Mouse (Mus musculus) testis, adult 10 weeks (tissue): Measurements from ENCODE around the gene Tomm7. TPM values are rescaled to one million over a fixed set of nuclear protein-coding genes. Genes with fewer than 3 reads are reported as not detected.

Experiments
- polyA plus RNA-seq: library from polyadenylated mRNA; stranded (reverse); fragments of 350-450 nt; fragmentation: Illumina TruSeq; extraction: RNeasy Lipid Tissue Mini Kit (QIAGEN cat#74804); gene quantifications from one replicate; pipeline ENCODE4 v1.2.3, GENCODE M21; 2014; ENCODE audit warnings: low read depth, low replicate concordance

The Tomm7 gene
- 86.9 TPM for polyA plus RNA-seq

DNA sequence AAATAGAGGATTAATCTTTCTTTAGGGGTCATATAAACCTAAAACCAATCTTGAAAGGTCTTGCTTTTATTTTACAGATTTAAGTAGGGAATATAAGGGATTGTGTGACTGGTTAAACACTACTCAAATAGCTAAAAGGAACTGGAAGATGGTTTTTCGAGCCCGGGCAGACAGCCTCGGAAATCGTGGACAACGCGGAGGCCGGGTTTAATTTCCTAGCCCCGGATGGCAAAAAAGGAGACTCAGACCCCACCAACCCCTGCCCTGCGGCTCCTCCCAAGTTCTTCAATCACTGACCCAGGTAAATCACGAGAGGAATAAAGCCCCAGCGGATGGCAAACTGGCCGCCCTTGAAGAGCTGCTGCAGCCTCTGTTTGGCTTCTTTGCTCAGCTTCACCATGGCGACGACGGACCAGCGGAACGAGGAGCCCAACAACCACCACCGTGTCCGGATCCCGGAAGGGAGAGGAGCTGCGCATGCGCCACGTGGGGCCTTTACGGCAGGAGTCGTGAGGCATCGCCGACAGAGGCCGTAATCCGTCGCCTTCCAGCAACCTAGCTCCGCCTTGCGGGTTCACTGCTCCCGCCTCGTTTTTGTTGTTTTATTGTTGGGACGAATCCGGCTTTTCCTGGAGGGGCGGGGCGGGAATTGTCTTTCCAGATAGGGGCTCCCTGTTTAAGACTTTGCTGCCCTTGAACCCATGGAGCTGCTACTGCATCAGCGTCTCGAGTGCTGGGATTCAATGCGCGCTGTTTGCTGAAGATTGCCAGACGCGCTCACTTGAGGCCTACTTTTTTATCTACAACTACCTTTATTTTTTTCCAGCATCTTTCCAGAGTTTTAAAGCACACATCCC lies at the start of gene Tomm7:
Gene Tomm7, minus strand, starts transcription at position 488 of the 857 bp plus-strand sequence.

Other genes with a start within 250 kb of the Tomm7 start
- gene Srpk2, start 159.5 kb downstream of the Tomm7 start, polyA plus RNA-seq = 552 TPM
- gene Pus7, start 60.5 kb downstream of the Tomm7 start, polyA plus RNA-seq = 11.6 TPM
- gene Rint1, start 56.5 kb downstream of the Tomm7 start, polyA plus RNA-seq = 7.1 TPM
- gene Fam126a, start 186.5 kb upstream of the Tomm7 start, polyA plus RNA-seq = 101 TPM